Mouse (Mus musculus) midbrain, postnatal 0 days (tissue): ENCODE measurements around the gene Vmn2r74. TPM values are rescaled to one million over a fixed set of nuclear protein-coding genes. Genes with fewer than 3 reads are reported as not detected.

ENCODE experiments used
- ATAC-seq: fragments of 200-750 bp; cut with Nextera tagmentation; 2 replicates; pipeline ENCODE4 v1.8.0; 2017; ENCODE audit warnings: moderate number of reproducible peaks, mild to moderate bottlenecking, moderate TSS enrichment, moderate library complexity; ENCODE audit not compliant: low FRiP score
- DNase-seq: peaks from one replicate; pipeline ENCODE4 v3.0.0-alpha.2; 2015; ENCODE audit warnings: low spot score
- H3K27ac ChIP-seq: fragments of 300-500 bp; sonication (generic); 2 replicates; pipeline ENCODE4 v1.5.1; 2014; ENCODE audit warnings: low read depth, mild to moderate bottlenecking, low read length, mixed read lengths
- H3K27me3 ChIP-seq: fragments of 300-500 bp; sonication (generic); 2 replicates; pipeline ENCODE4 v1.6.1; 2014; ENCODE audit warnings: low read length, control low read depth, mixed read lengths; ENCODE audit not compliant: insufficient read depth
- H3K36me3 ChIP-seq: fragments of 300-500 bp; sonication (generic); 2 replicates; pipeline ENCODE4 v1.6.1; 2014; ENCODE audit warnings: low read length, control low read depth, mixed read lengths; ENCODE audit not compliant: insufficient read depth
- H3K4me1 ChIP-seq: fragments of 300-500 bp; sonication (generic); 2 replicates; pipeline ENCODE4 v1.6.1; 2014; ENCODE audit warnings: mild to moderate bottlenecking, control low read depth, antibody characterized with exemption, low read length, mixed read lengths; ENCODE audit not compliant: insufficient read depth
- H3K4me2 ChIP-seq: fragments of 300-500 bp; sonication (generic); 2 replicates; pipeline ENCODE4 v1.6.1; 2014; ENCODE audit warnings: low read depth, mild to moderate bottlenecking, low read length, mixed read lengths; ENCODE audit not compliant: poor library complexity, severe bottlenecking
- H3K4me3 ChIP-seq: fragments of 300-500 bp; sonication (generic); 2 replicates; pipeline ENCODE4 v1.5.1; 2014; ENCODE audit warnings: low read depth, mild to moderate bottlenecking, low read length, moderate library complexity
- H3K9ac ChIP-seq: fragments of 300-500 bp; sonication (generic); replicated peaks from 2 replicates; pipeline ENCODE4 v1.6.1; 2014; ENCODE audit warnings: mild to moderate bottlenecking, low read length, moderate library complexity, mixed read lengths; ENCODE audit not compliant: poor library complexity, severe bottlenecking
- H3K9me3 ChIP-seq: fragments of 300-500 bp; sonication (generic); 2 replicates; pipeline ENCODE4 v1.6.1; 2016; ENCODE audit warnings: low read length, control low read depth
- CTCF ChIP-seq: IDR thresholded peaks from 2 replicates; pipeline ENCODE4 v1.5.1; 2016; ENCODE audit warnings: antibody characterized with exemption, mild to moderate bottlenecking
- WGBS: fragments of 180-500 bp; shearing (Covaris S2); extraction: QIAGEN DNeasy Blood & Tissue Kit; methylation state at CpG from one replicate; pipeline ENCODE4 v1.1.7; 2014; 5-methylcytosine and 5-hydroxymethylcytosine counted together
- polyA plus RNA-seq: library from polyadenylated mRNA; unstranded; fragments of >200 nt; fragmentation: Nextera tagmentation; extraction: Ambion mirVana; gene quantifications from 2 replicates; pipeline ENCODE4 v1.2.1, GENCODE M21; 2015
- total RNA-seq: library from RNA; depleted of rRNA; stranded (reverse); fragments of >200 nt; gene quantifications from 2 replicates; pipeline ENCODE4 v1.2.3, GENCODE M21; 2014; rRNA removed

The Vmn2r74 gene
- total RNA-seq (not detected in 2 replicates), polyA plus RNA-seq (not detected in 2 replicates)

DNA sequence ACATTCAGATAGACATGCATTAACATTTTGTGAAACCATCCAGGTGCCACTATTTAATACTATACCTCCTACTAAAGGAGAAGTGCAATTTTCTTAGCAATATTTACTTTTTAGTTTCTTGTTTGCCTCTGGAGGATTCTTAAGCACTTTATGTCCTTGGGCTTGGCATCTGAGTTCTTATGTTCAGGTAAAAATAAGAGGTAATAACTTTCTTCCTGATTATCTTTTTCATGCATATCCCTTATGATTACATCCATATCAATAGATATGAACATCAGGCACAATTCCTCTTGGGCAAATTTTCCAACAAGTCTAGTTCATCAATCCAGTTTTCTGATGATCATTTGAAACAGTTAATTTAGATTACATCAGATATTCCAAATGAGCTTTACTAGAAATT, at the start of gene Vmn2r74:
Gene Vmn2r74, minus strand, starts transcription at position 101 of the 400 bp plus-strand sequence.
- no peak within 1 kb of the TSS for H3K27ac ChIP-seq
- H3K9me3 ChIP-seq: no peaks in the 10 kb centered on the region
- DNase-seq (no peak), ATAC-seq (no peak)
- H3K4me3 ChIP-seq: no peak within 1 kb of the TSS
- no peaks in the 10 kb centered on the region for H3K27me3 ChIP-seq
- H3K4me2 ChIP-seq: no peak within 1 kb of the TSS
- H3K9ac ChIP-seq: no peak within 1 kb of the TSS
- no peaks in the 10 kb centered on the region for H3K36me3 ChIP-seq
- no peaks in the 10 kb centered on the region for H3K4me1 ChIP-seq
- no peak for TF ChIP-seq CTCF

DNA sequence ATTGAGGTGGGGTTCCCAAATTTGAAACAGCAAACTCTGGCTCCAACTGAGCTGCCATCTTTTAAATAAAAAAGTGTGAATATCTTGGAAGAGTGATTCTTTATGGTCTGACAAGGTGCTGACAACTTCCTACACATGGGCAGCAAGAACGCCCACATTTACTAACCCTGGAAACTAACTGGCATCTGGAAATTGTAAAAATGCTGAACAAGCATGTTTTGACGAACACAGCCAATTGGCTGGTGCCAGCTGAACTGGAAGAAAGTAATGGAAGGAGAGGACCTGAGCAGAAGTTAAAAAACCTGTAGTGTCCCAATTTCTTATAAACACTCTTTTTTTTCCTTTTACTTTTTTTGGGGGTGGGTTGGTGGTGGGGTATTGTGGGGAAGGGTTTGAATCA, 46.1 kb upstream of the Vmn2r74 start:
- 87% methylated on average over 2 of the region's 2 CpGs for WGBS
- no peak overlapping the region for H3K4me2 ChIP-seq
- ATAC-seq (no peak), DNase-seq (no peak)
- no peak overlapping the region for H3K9ac ChIP-seq
- peaks cover 16% of the 10 kb centered on the region; the same call in 1 of the 2 replicates for H3K9me3 ChIP-seq
- no peak for TF ChIP-seq CTCF
- no peaks in the 10 kb centered on the region for H3K27me3 ChIP-seq
- H3K27ac ChIP-seq: no peak overlapping the region
- H3K36me3 ChIP-seq: no peaks in the 10 kb centered on the region
- no peak overlapping the region for H3K4me3 ChIP-seq
- no peaks in the 10 kb centered on the region for H3K4me1 ChIP-seq

Other genes with a start within 250 kb of the Vmn2r74 start
- gene Vmn2r72, start 206.5 kb downstream of the Vmn2r74 start, total RNA-seq: not detected in 2 replicates
- gene Vmn2r72, start 206.5 kb downstream of the Vmn2r74 start, polyA plus RNA-seq: not detected in 2 replicates
- not detected in 2 replicates for gene Vmn2r73, start 85.4 kb downstream of the Vmn2r74 start, total RNA-seq
- gene Vmn2r73, start 85.4 kb downstream of the Vmn2r74 start, polyA plus RNA-seq: not detected in 2 replicates
- gene Vmn2r75, start 210.1 kb upstream of the Vmn2r74 start, total RNA-seq: not detected in 2 replicates
- gene Vmn2r75, start 210.1 kb upstream of the Vmn2r74 start, polyA plus RNA-seq: not detected in 2 replicates